Mouse (Mus musculus): ENCODE data around the gene Sec31b. TPM values are rescaled to one million over a fixed set of nuclear protein-coding genes. Genes with fewer than 3 reads are reported as not detected.

Gene Sec31b
- polyA plus RNA-seq, 1 experiment from 2014 or later: 0.41 TPM

Other genes with a start within 250 kb of the Sec31b start
- 0.09 and 0.15 TPM in 2 replicates for gene Scd4, start 212.8 kb downstream of the Sec31b start, polyA plus RNA-seq (2015; fragmentation: Nextera tagmentation; extraction: Ambion mirVana)
- 7.5 and 8.5 TPM in 2 replicates for gene Scd1, start 138.0 kb downstream of the Sec31b start, polyA plus RNA-seq (2015; fragmentation: Nextera tagmentation; extraction: Ambion mirVana)
- 0.05 and 0.14 TPM in 2 replicates for gene Wnt8b, start 52.4 kb downstream of the Sec31b start, polyA plus RNA-seq (2015; fragmentation: Nextera tagmentation; extraction: Ambion mirVana)
- gene Gm20538, start 7.0 kb upstream of the Sec31b start, polyA plus RNA-seq (2015; fragmentation: Nextera tagmentation; extraction: Ambion mirVana): not detected in 2 replicates
- 714 and 813 TPM in 2 replicates for gene Ndufb8, start 9.6 kb upstream of the Sec31b start, polyA plus RNA-seq (2015; fragmentation: Nextera tagmentation; extraction: Ambion mirVana)
- 25.0 TPM in 2 replicates for gene Hif1an, start 17.0 kb upstream of the Sec31b start, polyA plus RNA-seq (2015; fragmentation: Nextera tagmentation; extraction: Ambion mirVana)
- gene Pax2, start 210.2 kb upstream of the Sec31b start, polyA plus RNA-seq (2015; fragmentation: Nextera tagmentation; extraction: Ambion mirVana): 16.5 and 20.5 TPM in 2 replicates